Mouse (Mus musculus) thymus, postnatal 36 days (tissue): ENCODE results near the gene Slc12a5.

ENCODE experiments used
- DNase-seq, 2 experiments: peaks; one replicate each; pipeline ENCODE4 v3.0.0; 2022; ENCODE audit warnings: mixed read lengths in 2 of 2

Slc12a5 gene

GRCm38 (mm10) chr2:164947930-164948329 lies 12.7 kb upstream of the Slc12a5 start:
- no peak for DNase-seq

- DNase-seq, result no peak
Measured at GRCm38 (mm10) chr2:164948962-164949361, 11.6 kb upstream of the Slc12a5 start.

- DNase-seq, result no peak
Measured at GRCm38 (mm10) chr2:164950501-164950900, 10.1 kb upstream of the Slc12a5 start.

GRCm38 (mm10) chr2:164951745-164952144 lies 8.9 kb upstream of the Slc12a5 start:
- DNase-seq, result no peak

- no peak for DNase-seq
Measured at GRCm38 (mm10) chr2:164952448-164952847, 8.2 kb upstream of the Slc12a5 start.

GRCm38 (mm10) chr2:164953224-164953623 lies 7.4 kb upstream of the Slc12a5 start:
- DNase-seq, result peak; percentile 78

- no peak for DNase-seq
Measured at GRCm38 (mm10) chr2:164955725-164956124, 4.9 kb upstream of the Slc12a5 start.

GRCm38 (mm10) chr2:164956195-164956594 lies 4.4 kb upstream of the Slc12a5 start:
- DNase-seq, result no peak

- no peak for DNase-seq
Measured at GRCm38 (mm10) chr2:164957548-164958315, 2.9 kb upstream of the Slc12a5 start.

GRCm38 (mm10) chr2:164961506-164962182 lies 1.0 kb downstream of the Slc12a5 start:
- peak; percentile 63 to 70 for DNase-seq

- no peak for DNase-seq
Measured at GRCm38 (mm10) chr2:164962183-164962580, 1.6 kb downstream of the Slc12a5 start.

- no peak for DNase-seq
Measured at GRCm38 (mm10) chr2:164964242-164964894, 3.8 kb downstream of the Slc12a5 start.

- no peak for DNase-seq
Measured at GRCm38 (mm10) chr2:164964981-164965380, 4.4 kb downstream of the Slc12a5 start.

GRCm38 (mm10) chr2:164966381-164966780 lies 5.8 kb downstream of the Slc12a5 start:
- DNase-seq, result no peak

GRCm38 (mm10) chr2:164967193-164967592 lies 6.6 kb downstream of the Slc12a5 start:
- DNase-seq, result no peak

GRCm38 (mm10) chr2:164967761-164968440 lies 7.3 kb downstream of the Slc12a5 start:
- no peak for DNase-seq

GRCm38 (mm10) chr2:164968451-164968851 lies 7.8 kb downstream of the Slc12a5 start:
- no peak for DNase-seq

- DNase-seq, result no peak
Measured at GRCm38 (mm10) chr2:164969348-164969781, 8.8 kb downstream of the Slc12a5 start.

GRCm38 (mm10) chr2:164970631-164971196 lies 10.1 kb downstream of the Slc12a5 start:
- no peak for DNase-seq

GRCm38 (mm10) chr2:164972646-164973045 lies 12.0 kb downstream of the Slc12a5 start:
- DNase-seq, result no peak

- DNase-seq, result no peak
Measured at GRCm38 (mm10) chr2:164975611-164976010, 15.0 kb downstream of the Slc12a5 start.

- DNase-seq, result peak; percentile 41
Measured at GRCm38 (mm10) chr2:164979749-164980148, 19.1 kb downstream of the Slc12a5 start.

GRCm38 (mm10) chr2:164985962-164986361 lies 25.4 kb downstream of the Slc12a5 start:
- DNase-seq, result no peak
